Mouse (Mus musculus) brain, embryonic 14.5 days (tissue): ENCODE measurements at regions not wholly inside any gene's neighbourhood (a gene's known extent, or its start where the extent isn't known, plus 50 kb on each side); places are given as distances from the start of the nearest gene placed in this dataset.

Source experiments
- CTCF ChIP-seq: fragments of 200-500 bp; IDR thresholded peaks from 2 replicates; pipeline ENCODE4 v1.5.1; 2012; ENCODE audit warnings: inconsistent platforms, mild to moderate bottlenecking, moderate library complexity, borderline replicate concordance; ENCODE audit not compliant: insufficient read depth, insufficient read length; ENCODE audit errors: extremely low read depth
- POLR2A ChIP-seq: fragments of 200-500 bp; IDR thresholded peaks from 2 replicates; pipeline ENCODE4 v1.6.1; 2012; ENCODE audit warnings: mild to moderate bottlenecking, inconsistent platforms, borderline replicate concordance; ENCODE audit not compliant: poor library complexity, insufficient read depth, insufficient read length, severe bottlenecking; ENCODE audit errors: extremely low read depth

DNA sequence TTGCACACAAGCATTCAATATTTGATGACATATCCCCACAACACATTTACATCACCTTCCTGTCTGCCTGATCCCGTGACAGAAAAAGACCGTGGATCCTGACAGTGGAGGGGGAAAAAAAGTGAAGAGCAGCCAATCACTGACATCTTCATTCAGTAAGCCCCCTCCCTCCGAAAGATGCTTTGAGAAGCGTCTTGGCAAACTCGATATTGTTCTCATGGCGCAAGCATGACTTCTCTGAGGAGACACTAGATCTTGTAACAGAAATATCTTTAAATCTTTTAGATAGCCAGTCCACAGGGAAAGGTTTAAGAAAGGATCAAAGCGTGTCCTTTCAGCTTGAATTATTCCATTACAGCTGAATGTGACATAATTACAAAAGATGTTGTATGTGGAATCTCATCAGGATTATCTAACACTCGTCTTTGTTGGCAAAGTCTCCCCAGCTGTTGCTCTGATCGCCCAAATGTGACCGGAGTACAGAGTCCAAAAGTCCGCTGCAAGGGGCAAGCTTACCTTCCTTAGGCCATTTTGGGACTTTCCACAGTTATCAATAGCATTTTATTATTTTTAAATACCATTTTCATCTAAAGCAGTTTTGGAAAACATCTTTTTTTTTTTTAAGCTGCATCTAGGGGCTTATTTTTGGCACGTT lies 95.8 kb upstream of the Pitx2 start:
- TF ChIP-seq POLR2A (no peak), CTCF (no peak)
